Mouse (Mus musculus) kidney, embryonic 14.5 days (tissue): Measurements from ENCODE around the gene Dclk2. TPM values are rescaled to one million over a fixed set of nuclear protein-coding genes. Genes with fewer than 3 reads are reported as not detected.

ENCODE experiments used
- ATAC-seq: fragments of 200-750 bp; cut with Nextera tagmentation; 2 replicates; pipeline ENCODE4 v1.8.0; 2017; ENCODE audit warnings: moderate number of reproducible peaks, mild to moderate bottlenecking, moderate TSS enrichment, moderate library complexity; ENCODE audit not compliant: low FRiP score, low TSS enrichment
- H3K27ac ChIP-seq: fragments of 300-500 bp; sonication (generic); 2 replicates; pipeline ENCODE4 v1.5.1; 2014; ENCODE audit warnings: low read depth, mild to moderate bottlenecking, low read length, moderate library complexity, mixed read lengths
- H3K27me3 ChIP-seq: fragments of 300-500 bp; sonication (generic); 2 replicates; pipeline ENCODE4 v1.6.1; 2014; ENCODE audit warnings: mild to moderate bottlenecking, low read length; ENCODE audit not compliant: control insufficient read depth, insufficient read depth
- H3K36me3 ChIP-seq: fragments of 300-500 bp; sonication (generic); 2 replicates; pipeline ENCODE4 v1.6.1; 2014; ENCODE audit warnings: low read length, mixed read lengths; ENCODE audit not compliant: control insufficient read depth, insufficient read depth
- H3K4me1 ChIP-seq: fragments of 300-500 bp; sonication (generic); 2 replicates; pipeline ENCODE4 v1.6.1; 2014; ENCODE audit warnings: low read length, mixed read lengths; ENCODE audit not compliant: control insufficient read depth, insufficient read depth
- H3K4me2 ChIP-seq: fragments of 300-500 bp; sonication (generic); replicated peaks from 2 replicates; pipeline ENCODE4 v1.6.1; 2014; ENCODE audit warnings: low read depth, mild to moderate bottlenecking, low read length
- H3K4me3 ChIP-seq: fragments of 300-500 bp; sonication (generic); 2 replicates; pipeline ENCODE4 v1.5.1; 2014; ENCODE audit warnings: mild to moderate bottlenecking, low read length
- H3K9ac ChIP-seq: fragments of 300-500 bp; sonication (generic); 2 replicates; pipeline ENCODE4 v1.6.1; 2014; ENCODE audit warnings: low read depth, mild to moderate bottlenecking, low read length, moderate library complexity
- H3K9me3 ChIP-seq: fragments of 300-500 bp; sonication (generic); 2 replicates; pipeline ENCODE4 v1.6.1; 2016; ENCODE audit warnings: low read length; ENCODE audit not compliant: control insufficient read depth
- WGBS: fragments of 180-500 bp; shearing (Covaris S2); extraction: QIAGEN DNeasy Blood & Tissue Kit; methylation state at CpG from one replicate; pipeline ENCODE4 v1.1.7; 2014; 5-methylcytosine and 5-hydroxymethylcytosine counted together
- polyA plus RNA-seq: library from polyadenylated mRNA; unstranded; fragments of >200 nt; fragmentation: Nextera tagmentation; extraction: Ambion mirVana; gene quantifications from 2 replicates; pipeline ENCODE4 v1.2.1, GENCODE M21; 2014

Dclk2 gene
- polyA plus RNA-seq, 1 experiment from 2014 or later: 3.6 TPM

- H3K9ac ChIP-seq: no peak overlapping the region
- 81% methylated on average over 2 of the region's 2 CpGs for WGBS
- H3K36me3 ChIP-seq: no peaks in the 10 kb centered on the region
- H3K4me2 ChIP-seq: no peak overlapping the region
- peaks cover 6% of the 10 kb centered on the region; the same call in 1 of the 2 replicates for H3K4me1 ChIP-seq
- ATAC-seq: no peak
- no peak overlapping the region for H3K4me3 ChIP-seq
- H3K27ac ChIP-seq: no peak overlapping the region
- no peaks in the 10 kb centered on the region for H3K27me3 ChIP-seq
- no peaks in the 10 kb centered on the region for H3K9me3 ChIP-seq
These were observed 78.2 kb downstream of the Dclk2 start for GRCm38 (mm10) chr3:86842461-86842860.

- no peak overlapping the region for H3K4me2 ChIP-seq
- no peak overlapping the region for H3K4me3 ChIP-seq
- no peak overlapping the region for H3K9ac ChIP-seq
- H3K9me3 ChIP-seq: no peaks in the 10 kb centered on the region
- WGBS: 50% methylated on average over 3 of the region's 3 CpGs
- H3K4me1 ChIP-seq: no peaks in the 10 kb centered on the region
- ATAC-seq: no peak
- H3K36me3 ChIP-seq: no peaks in the 10 kb centered on the region
- H3K27me3 ChIP-seq: no peaks in the 10 kb centered on the region
- no peak overlapping the region for H3K27ac ChIP-seq
These were observed 81.0 kb downstream of the Dclk2 start for GRCm38 (mm10) chr3:86839606-86840005.

- Histone ChIP-seq H3K36me3 (no peaks in the 10 kb centered on the region), H3K4me3 (no peak overlapping the region), H3K9ac (no peak overlapping the region), H3K27ac (no peak overlapping the region), H3K4me2 (no peak overlapping the region), H3K4me1 (no peaks in the 10 kb centered on the region), H3K9me3 (no peaks in the 10 kb centered on the region), H3K27me3 (no peaks in the 10 kb centered on the region)
- no peak for ATAC-seq
- 37% methylated on average over 5 of the region's 5 CpGs for WGBS
These were observed 83.3 kb downstream of the Dclk2 start for GRCm38 (mm10) chr3:86837386-86837785.

DNA sequence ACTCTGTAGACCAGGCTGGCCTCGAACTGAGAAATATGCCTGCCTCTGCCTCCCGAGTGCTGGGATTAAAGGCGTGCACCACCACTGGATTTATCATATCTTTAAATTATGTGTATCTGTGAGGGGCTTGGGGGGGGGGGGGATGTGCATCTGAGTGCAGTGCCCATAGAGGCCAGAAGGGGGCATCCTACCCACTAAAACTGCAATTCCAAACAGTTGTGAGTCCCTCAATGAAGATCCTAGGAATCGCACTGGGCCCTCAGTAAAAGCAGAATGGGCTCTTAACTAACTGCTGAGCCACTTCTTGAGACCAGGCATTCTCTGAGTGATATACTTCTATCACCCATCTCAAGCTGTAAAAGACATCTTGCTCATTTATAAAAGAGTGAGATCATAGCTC is 85.5 kb downstream of the Dclk2 start:
- WGBS: 97% methylated on average over 4 of the region's 4 CpGs
- ATAC-seq: no peak
- Histone ChIP-seq H3K4me2 (no peak overlapping the region), H3K9me3 (no peaks in the 10 kb centered on the region), H3K36me3 (no peaks in the 10 kb centered on the region), H3K27me3 (no peaks in the 10 kb centered on the region), H3K9ac (no peak overlapping the region), H3K27ac (no peak overlapping the region), H3K4me1 (no peaks in the 10 kb centered on the region), H3K4me3 (no peak overlapping the region)

- no peaks in the 10 kb centered on the region for H3K9me3 ChIP-seq
- 83% methylated on average over 7 of the region's 7 CpGs for WGBS
- no peak for ATAC-seq
These were observed 86.3 kb downstream of the Dclk2 start for GRCm38 (mm10) chr3:86834341-86834740.

GRCm38 (mm10) chr3:86832591-86833267 is 87.9 kb downstream of the Dclk2 start:
- Histone ChIP-seq H3K9ac (no peak overlapping the region), H3K4me2 (no peak overlapping the region), H3K36me3 (no peaks in the 10 kb centered on the region), H3K9me3 (no peaks in the 10 kb centered on the region), H3K27me3 (no peaks in the 10 kb centered on the region), H3K27ac (no peak overlapping the region), H3K4me1 (no peaks in the 10 kb centered on the region), H3K4me3 (no peak overlapping the region)
- 26% methylated on average over 14 of the region's 14 CpGs for WGBS
- no peak for ATAC-seq

More at GRCm38 (mm10) chr3:86834341-86834740, 86.3 kb downstream of the Dclk2 start:
- Histone ChIP-seq H3K4me3 (no peak overlapping the region), H3K27ac (no peak overlapping the region), H3K27me3 (no peaks in the 10 kb centered on the region), H3K9ac (no peak overlapping the region), H3K36me3 (no peaks in the 10 kb centered on the region), H3K4me2 (no peak overlapping the region), H3K4me1 (no peaks in the 10 kb centered on the region)

DNA sequence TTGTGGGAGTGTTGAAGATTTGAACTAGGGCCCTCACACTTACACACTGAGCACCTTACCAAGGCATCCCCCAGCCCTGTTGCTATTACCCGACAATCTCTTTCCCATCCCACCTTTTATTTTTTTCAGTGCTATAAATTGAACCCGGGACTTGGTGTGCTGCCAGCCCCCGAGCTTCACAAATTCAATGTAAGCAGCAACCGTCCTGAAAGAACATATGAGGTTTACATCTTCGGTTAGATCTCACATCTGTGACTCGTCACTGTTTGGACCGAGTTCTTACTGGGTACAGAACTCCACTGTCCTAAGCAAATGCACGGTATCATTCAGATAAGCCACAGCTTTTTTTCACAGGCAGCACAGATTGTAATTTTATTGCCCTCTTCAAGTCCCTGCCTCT is 88.5 kb downstream of the Dclk2 start:
- Histone ChIP-seq H3K27ac (no peak overlapping the region), H3K4me1 (no peaks in the 10 kb centered on the region), H3K27me3 (no peaks in the 10 kb centered on the region), H3K9ac (no peak overlapping the region), H3K4me2 (no peak overlapping the region), H3K9me3 (no peaks in the 10 kb centered on the region), H3K36me3 (no peaks in the 10 kb centered on the region), H3K4me3 (no peak overlapping the region)
- 53% methylated on average over 8 of the region's 8 CpGs for WGBS
- ATAC-seq: no peak

DNA sequence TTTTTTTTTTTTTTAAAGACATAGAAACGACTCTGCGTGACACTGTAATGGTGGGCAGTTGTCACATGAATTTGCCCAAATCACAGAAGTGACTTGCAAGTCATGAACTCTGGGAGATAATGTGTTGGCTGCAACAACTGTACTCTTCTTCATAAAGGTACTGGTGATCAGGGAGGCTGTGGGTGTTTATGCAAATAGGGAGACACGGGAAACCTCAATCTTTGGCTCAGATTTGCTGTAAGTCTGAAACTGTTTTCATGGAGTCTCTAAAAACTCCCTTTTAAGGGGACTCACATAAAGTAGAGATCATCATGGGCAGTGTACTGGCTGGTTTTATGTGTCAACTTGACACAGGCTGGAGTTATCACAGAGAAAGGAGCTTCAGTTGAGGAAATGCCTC is 93.1 kb downstream of the Dclk2 start:
- WGBS: 90% methylated on average over 3 of the region's 3 CpGs
- no peak overlapping the region for H3K4me2 ChIP-seq
- H3K27ac ChIP-seq: no peak overlapping the region
- H3K36me3 ChIP-seq: no peaks in the 10 kb centered on the region
- no peak for ATAC-seq
- H3K9me3 ChIP-seq: no peaks in the 10 kb centered on the region
- no peak overlapping the region for H3K4me3 ChIP-seq
- H3K4me1 ChIP-seq: no peaks in the 10 kb centered on the region
- no peak overlapping the region for H3K9ac ChIP-seq
- H3K27me3 ChIP-seq: no peaks in the 10 kb centered on the region

- no peak overlapping the region for H3K27ac ChIP-seq
- H3K4me3 ChIP-seq: no peak overlapping the region
- peaks cover 8% of the 10 kb centered on the region; the same call in 1 of the 2 replicates for H3K4me1 ChIP-seq
- no peak overlapping the region for H3K9ac ChIP-seq
- H3K36me3 ChIP-seq: no peaks in the 10 kb centered on the region
- H3K27me3 ChIP-seq: no peaks in the 10 kb centered on the region
- ATAC-seq: no peak
- no peak overlapping the region for H3K4me2 ChIP-seq
- 32% methylated on average over 3 of the region's 3 CpGs for WGBS
- H3K9me3 ChIP-seq: no peaks in the 10 kb centered on the region
These were observed 99.3 kb downstream of the Dclk2 start for GRCm38 (mm10) chr3:86821383-86821782.
